Mouse (Mus musculus) gonadal fat pad, adult 2 months (tissue): ENCODE data around the gene Gpr37l1. TPM values are rescaled to one million over a fixed set of nuclear protein-coding genes. Genes with fewer than 3 reads are reported as not detected.

ENCODE experiments used
- DNase-seq: peaks from one replicate; pipeline ENCODE4 v3.0.0-alpha.2; 2012; ENCODE audit warnings: low read depth
- polyA plus RNA-seq: library from polyadenylated mRNA; depleted of rRNA; stranded (reverse); fragments of >200 nt; gene quantifications from 2 replicates; pipeline ENCODE4 v1.2.3, GENCODE M21; 2012

Gene Gpr37l1
- polyA plus RNA-seq, 1 experiment, result 1.00 TPM

DNA sequence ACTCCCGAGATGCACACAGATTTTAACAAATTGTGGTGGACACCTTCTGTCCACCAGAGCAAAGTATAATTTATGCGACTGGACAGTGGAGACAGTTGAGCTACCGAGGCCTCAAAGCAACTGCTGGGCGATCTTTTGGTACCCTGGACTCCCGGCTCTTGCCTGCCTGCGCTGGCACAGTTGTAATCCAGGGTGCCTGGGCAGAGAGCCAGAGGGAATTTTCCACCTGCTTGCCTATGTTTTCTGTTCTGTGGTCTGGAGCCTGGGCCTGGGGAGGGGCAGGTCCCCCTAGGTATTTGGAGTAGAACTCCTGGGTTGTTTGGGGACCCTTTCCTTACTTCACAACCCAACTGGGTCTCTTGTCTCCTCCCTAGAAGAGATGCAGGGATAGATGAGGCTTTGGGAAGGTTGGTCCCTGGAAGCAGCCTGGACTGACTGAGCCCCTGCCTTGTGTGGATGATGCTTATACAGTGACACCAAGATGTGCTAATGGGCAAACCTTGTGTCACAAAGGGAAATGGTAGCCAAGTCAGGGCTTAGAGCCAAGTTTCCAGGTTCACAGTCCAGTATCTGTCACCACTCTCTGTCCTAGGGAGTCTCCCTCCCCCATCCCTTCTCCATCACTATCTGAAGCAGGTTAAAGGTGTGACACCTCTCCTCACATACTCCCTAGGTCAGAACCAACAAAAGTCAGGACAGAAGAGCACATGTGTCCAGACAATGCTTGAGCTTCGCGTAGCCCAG is 14.6 kb upstream of the Gpr37l1 start:
- DNase-seq, result no peak

DNA sequence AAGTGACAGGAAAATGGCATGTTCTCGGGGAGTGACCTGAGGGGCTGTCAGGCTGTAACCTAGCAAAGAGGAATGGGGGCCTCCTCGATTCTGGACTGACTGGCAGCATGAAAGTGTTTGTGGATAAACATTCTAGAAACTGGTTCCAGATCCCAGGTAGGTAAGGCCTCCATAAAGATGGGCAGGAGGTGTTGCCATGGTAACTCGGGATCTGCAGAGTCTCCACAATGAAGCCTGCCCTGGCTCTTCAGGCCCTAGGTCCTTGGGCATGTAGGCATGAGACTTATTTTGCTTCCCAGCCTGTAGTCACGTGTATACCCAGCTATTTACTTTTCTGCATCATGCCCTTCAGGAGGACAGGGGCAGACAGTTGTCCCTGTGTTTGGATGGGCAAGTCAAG is 13.8 kb upstream of the Gpr37l1 start:
- DNase-seq, result no peak

GRCm38 (mm10) chr1:135180830-135181229 is 13.3 kb upstream of the Gpr37l1 start:
- no peak for DNase-seq

- no peak for DNase-seq
Observed at GRCm38 (mm10) chr1:135178863-135179262, 11.4 kb upstream of the Gpr37l1 start.

DNA sequence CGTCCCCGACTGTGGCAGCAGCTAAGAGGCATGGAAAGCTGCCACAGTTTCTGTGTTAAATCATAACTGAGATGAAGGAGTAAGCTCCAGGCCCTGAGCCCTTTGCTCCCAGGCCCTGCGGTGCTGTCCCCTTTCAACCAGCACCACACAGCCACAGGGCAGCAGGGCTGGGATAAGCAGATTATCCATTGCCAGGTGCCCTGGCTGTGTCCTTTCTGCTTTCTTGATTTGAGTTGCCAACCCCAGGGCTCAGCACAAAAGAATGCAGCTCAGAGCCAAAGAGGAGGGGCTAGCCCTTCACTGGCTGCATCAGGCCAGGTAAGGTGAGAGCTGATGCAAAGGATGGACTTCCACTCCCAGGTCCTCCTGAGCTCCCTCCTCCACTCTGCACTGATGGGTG is 10.2 kb upstream of the Gpr37l1 start:
- no peak for DNase-seq

DNA sequence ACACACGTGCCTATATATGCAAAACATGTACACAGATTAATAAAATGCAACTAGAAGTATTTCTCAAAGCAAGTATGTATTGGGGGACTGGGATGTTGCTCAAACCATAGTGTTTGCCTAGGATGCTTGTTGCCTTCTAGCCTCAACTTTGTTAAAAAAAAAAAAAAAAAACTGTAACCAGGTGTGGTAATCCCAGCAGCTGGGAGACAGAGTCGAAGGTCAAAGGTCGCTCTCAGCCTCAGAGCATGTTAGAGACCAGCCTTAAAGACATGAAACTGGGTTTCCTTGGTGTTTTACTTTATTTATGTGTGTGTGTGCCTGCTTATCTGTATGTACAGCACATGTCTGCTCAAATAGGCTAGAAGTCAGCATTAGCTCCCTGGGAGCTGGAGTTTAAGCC is 7.7 kb upstream of the Gpr37l1 start:
- no peak for DNase-seq

DNA sequence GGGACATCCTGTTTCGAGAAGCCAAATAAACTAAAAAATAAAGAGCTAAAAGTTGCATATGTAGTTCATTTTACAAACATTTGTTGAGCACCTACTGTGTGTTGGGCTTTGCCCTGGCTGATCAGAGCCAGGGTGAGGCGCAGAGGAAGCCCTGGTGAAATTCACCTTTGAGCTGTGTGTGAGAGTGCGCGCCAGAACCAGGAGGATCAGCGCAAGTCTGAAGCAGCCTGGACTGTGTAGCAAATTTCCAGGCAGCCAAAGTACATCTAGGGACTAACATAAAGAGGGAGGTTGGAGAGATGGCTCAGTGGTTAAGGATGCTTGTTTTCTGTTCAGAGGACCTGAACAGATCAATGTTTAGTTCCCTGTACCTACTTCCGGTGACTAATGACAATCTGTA is 5.8 kb upstream of the Gpr37l1 start:
- no peak for DNase-seq

GRCm38 (mm10) chr1:135171984-135172383 is 4.5 kb upstream of the Gpr37l1 start:
- no peak for DNase-seq

DNA sequence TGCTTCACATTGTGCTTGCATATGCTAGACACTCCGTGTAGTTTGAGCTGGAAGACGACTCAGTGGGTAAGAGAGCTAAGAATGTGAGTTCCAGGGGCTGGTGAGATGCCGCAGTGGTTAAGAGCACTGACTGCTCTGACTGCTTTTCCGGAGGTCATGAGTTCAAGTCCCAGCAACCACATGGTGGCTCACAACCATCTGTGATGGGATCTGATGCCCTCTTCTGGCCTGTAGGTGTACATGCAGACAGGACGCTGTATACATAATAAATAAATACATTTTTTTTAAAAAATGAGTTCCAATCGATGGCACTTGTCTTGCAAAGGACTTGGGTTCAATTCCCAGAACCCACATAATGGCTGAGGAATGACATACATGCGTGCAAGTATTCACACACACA is 3.7 kb upstream of the Gpr37l1 start:
- no peak for DNase-seq

- no peak for DNase-seq
Observed at GRCm38 (mm10) chr1:135170299-135170698, 2.8 kb upstream of the Gpr37l1 start.

DNA sequence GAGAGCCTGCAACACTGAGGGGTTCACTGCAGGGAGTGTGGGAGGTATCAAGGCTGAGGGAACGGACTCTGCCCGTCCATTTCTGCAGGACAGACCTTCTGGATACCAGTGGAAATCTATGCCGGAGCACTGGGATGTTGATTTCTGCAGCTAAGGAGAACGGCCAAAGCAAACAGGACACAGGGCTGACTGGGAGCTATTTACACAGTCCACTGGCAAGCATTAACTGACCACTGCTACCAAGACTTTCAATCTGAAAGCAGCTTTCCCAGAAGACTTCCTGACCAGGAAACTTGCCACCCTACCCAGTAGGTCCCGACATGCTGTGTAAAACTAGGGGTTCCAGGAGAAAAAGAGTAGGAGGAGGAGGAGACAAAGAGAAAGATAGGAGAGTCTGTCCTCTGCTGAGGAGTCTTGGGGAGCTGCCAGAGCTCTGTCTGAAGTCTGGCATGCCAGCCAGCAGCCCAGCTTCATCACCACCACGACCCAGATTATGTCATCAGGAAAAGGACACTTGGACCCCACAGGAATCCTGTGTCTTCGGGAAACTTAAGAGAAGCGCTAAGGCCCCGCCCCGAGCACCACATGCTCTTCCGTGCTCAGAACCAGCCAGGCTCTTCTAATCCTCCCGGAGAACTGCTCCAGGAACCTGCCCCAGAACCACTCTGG is 2.2 kb upstream of the Gpr37l1 start:
- DNase-seq, result no peak

- DNase-seq, result no peak
Observed at GRCm38 (mm10) chr1:135168453-135169200, 1.1 kb upstream of the Gpr37l1 start.

DNA sequence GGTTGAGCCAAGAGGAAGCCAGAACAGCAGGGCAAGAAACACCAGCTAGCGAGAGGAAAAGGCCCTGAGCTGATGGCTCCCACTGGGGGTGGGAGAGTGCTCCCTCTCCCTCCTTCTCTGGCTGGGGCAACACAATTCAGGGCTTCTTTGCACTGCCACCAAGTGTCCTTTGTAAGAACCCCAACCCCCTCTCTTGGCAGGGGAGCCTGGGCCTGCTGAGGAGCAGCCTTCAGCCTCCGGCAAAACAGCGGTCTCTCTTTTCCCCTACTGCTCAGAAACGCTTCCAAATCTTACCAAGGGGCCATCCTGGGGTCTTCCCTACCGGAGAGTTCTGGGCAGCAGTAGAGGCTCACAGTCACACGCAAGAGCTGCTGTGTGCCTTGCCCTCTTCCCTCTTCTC is 4.8 kb downstream of the Gpr37l1 start:
- no peak for DNase-seq

DNA sequence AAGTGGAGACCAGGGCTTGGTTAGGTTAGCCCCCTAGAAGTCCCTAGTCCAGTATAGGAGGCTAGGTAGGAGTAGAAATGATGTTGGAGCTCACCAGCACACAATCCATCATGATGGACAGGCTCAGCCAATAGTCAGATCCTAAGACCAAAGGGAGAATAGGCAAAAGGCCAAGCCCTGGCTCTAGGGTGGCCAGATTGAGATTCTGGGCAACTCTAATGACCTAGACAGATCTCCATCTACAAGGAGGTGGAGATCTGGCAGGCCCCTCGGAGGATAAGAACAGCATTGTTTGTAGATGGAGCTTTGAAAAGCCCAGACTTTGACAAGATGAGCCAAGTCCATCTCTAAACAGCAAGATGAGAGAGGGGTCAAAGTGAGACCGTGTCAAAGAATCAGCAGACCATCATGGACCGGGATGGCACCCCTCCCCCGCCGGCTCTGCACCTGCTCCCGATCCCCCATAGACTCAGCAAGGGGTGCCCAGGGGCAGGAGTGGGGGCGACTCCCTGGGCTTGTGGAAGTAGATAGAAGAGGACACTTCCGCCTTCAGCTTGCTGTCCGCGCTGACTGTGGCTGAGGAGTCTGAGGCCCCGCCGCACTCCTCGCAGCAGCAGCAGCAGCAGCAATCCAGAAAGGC is 7.0 kb downstream of the Gpr37l1 start:
- no peak for DNase-seq

GRCm38 (mm10) chr1:135159556-135160123 is 7.8 kb downstream of the Gpr37l1 start:
- no peak for DNase-seq

DNA sequence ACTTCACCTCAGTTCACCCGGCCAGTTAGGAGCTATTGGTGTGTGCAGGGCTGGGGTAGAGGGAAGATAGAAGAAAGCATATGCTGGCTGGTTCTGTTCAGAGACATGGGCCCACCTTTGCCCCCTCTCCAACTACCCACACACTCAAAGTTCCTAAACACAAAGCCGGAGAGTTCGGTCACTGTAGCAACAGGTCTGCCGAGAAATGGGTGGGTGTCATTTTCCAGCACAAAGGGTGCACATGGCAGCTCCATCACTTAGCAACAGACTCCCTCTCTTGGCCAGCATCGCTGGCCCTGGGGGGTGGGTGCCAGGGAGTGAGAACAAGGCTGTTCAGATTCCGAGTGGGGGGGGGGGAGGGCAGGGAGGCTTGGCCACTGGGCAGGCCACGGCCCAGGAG is 8.4 kb downstream of the Gpr37l1 start:
- DNase-seq, result no peak

DNA sequence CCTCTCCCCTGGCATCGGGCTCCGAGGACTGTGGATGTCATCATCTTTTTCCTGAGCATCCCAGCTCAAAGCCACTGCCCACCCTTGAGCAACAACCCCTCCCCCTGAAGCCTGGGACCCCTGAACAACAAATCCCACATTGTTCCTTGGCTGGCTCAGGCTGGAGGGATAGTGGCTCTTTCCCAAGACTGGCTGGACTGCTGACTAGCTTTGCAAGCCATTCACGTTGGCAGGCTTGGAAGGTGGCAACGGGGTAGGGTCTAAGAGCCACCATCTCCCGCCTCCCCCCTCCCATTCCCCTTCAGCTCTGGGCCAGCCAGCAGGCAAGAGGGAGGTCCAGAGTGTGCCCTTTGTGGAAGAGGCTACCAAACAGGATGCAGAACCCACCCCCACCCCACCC is 8.8 kb downstream of the Gpr37l1 start:
- no peak for DNase-seq

DNA sequence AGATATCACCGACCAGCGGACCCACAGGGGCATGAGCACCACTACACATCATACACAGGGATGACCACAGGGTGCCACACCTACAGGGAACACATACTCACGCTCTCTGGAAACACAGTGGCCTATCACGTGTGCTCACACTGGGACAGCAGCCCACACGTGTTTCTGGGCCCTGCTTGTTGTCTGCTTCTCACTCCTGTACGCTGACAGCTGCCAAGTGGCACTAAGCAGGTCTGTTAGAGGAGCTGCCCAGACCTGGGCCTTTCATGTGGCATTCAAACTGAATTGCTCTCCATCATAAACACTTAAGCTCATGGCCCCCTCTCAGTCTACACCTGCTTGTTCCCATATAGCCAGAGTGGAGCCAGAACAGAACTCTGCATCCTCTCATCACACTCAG is 11.2 kb downstream of the Gpr37l1 start:
- DNase-seq, result no peak

DNA sequence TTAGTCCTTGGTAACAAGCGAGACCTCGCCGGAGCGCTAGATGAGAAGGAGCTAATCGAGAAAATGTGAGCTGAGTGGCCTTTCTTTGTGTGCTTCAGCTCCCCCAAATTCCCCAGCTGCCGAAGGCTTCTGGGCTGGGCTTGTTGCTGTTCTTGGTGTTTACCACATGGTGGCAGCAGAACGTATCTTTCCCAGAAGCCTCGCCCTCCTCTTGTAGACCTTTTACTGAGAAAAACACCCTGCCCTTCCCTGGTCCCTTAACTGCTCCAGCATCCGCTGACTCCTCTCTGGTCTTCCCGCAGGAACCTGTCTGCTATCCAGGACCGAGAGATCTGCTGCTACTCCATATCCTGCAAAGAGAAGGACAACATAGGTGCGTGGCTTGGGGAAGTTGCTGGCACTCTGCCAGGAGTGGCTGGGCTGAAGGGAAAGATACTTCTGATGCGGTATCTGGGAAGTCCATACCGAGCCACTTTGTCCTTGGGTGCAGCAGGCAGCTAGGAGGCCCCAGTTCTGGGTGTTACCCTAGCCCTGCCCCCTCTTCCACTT is 13.0 kb downstream of the Gpr37l1 start:
- no peak for DNase-seq

DNA sequence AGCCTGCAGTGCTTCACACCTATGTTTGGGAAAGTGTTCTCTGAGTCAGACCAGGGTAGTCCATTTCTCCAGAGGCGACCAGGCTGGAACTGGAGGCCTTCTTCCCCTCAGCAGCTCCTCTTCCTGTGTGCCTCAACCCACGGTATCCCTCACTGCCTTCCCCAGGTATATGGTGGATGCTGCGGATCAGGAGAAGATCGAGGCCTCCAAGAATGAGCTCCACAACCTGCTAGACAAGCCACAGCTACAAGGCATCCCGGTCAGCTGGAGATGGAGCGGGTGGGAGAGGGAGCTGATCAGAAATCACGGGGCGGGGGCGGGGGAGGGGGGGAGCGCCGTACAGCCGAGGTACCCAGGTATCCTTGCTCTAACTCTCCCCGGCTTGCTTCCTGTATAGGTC is 13.5 kb downstream of the Gpr37l1 start:
- no peak for DNase-seq

DNA sequence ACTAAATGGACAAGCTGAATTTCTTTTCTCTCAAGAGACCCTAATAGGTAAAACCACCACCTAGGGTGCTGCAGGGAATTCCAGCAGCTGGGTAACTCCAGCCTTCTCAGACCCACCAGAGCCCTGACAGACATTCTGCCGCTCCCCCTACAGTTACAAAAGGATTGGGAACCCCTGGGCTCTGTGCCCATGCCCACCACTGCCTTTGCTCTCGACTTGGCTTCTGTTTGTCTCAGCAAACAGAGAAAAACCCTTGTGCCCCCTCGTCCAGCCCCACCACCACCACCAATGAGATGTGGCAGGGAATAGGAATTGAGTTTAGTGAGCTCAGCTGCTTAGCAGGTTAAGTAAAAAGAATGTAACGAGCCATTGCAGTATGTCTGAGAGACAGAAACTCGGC is 18.5 kb downstream of the Gpr37l1 start:
- DNase-seq, result no peak

DNA sequence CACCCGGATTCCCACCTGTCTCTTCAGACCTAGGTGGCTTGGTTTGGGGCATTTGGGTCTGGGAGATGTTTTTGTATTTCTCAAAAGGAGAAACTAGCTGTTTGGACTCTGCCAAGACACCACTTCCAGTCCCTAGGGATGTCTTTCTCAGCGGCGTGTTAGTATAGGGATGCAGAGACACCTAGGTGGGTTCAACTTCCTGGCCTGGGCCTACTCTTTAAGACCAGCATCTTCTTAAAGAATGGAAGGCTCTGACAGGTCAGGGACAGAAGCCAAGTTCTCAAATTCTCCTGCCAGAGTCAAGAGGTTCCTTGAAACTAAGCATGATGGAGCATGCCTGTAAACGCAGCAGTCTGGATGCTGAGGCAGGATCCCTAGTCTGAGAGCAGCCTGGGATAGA is 19.0 kb downstream of the Gpr37l1 start:
- DNase-seq, result no peak
